Mouse (Mus musculus): Measurements from ENCODE around the gene Urm1.
"Not testable (repeated sequence)": the region's sequence is repeated elsewhere in the genome, so short reads cannot be mapped to it uniquely, and the experiment has no call there.

Urm1 gene

GRCm38 (mm10) chr2:29820025-29820817 lies at the start of gene Urm1:
TSS of gene Urm1 (plus strand) at chr2:29820075.
- in situ Hi-C loops (cut with MboI; ENCODE audit: low sequenced_read_pairs): no loop called here

- in situ Hi-C loops (cut with MboI; ENCODE audit: low sequenced_read_pairs): no loop called here
These were observed 49.7 kb upstream of the Urm1 start for GRCm38 (mm10) chr2:29770162-29770561.

GRCm38 (mm10) chr2:29771611-29772461 lies 48.0 kb upstream of the Urm1 start:
- in situ Hi-C loops (cut with MboI; ENCODE audit: low sequenced_read_pairs): no loop called here

DNA sequence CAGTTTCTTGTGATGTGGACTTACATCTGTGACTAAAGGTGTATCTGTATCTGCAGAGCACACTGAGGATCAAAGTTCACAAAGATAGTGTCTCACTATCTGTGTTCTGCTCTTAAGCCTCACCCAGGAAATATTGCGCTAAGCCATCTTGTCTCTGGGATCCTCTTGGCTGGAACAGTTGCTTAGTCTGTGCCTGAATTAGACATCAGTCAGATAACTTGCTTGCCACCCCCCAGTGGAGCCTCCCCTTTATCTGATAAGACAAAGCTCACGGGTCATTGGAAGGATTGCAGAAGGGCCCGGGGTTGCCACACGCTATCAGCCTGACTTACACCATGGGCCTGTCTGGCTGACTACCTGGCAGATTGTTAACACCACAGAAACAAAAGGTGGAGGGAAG lies 46.6 kb upstream of the Urm1 start:
- in situ Hi-C loops (cut with MboI; ENCODE audit: low sequenced_read_pairs): no loop called here

DNA sequence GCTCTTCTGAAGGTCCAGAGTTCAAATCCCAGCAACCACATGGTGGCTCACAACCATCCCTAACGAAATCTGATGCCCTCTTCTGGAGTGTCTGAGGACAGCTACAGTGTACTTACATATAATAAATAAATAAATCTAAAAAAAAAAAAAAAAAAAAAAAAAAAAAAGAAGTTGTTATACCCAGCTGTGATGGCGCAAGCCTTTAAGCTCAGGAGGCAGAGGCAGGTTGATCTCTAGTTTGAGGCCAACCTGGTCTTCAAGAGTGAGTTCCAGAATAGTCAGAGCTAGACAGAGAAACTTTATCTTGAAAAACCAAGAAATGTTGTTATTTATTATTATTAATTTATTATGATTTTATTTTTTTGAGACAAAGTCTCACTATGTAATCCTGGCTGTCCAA lies 38.6 kb upstream of the Urm1 start:
- in situ Hi-C loops (cut with MboI; ENCODE audit: low sequenced_read_pairs): not testable (repeated sequence)

GRCm38 (mm10) chr2:29784290-29784689 lies 35.6 kb upstream of the Urm1 start:
- in situ Hi-C loops (cut with MboI; ENCODE audit: low sequenced_read_pairs): no loop called here

- in situ Hi-C loops (cut with MboI; ENCODE audit: low sequenced_read_pairs): no loop called here
These were observed 32.6 kb upstream of the Urm1 start, which contains the start of gene Coq4 for GRCm38 (mm10) chr2:29787104-29787917. TSS of gene Coq4 (plus strand) at chr2:29787493.

DNA sequence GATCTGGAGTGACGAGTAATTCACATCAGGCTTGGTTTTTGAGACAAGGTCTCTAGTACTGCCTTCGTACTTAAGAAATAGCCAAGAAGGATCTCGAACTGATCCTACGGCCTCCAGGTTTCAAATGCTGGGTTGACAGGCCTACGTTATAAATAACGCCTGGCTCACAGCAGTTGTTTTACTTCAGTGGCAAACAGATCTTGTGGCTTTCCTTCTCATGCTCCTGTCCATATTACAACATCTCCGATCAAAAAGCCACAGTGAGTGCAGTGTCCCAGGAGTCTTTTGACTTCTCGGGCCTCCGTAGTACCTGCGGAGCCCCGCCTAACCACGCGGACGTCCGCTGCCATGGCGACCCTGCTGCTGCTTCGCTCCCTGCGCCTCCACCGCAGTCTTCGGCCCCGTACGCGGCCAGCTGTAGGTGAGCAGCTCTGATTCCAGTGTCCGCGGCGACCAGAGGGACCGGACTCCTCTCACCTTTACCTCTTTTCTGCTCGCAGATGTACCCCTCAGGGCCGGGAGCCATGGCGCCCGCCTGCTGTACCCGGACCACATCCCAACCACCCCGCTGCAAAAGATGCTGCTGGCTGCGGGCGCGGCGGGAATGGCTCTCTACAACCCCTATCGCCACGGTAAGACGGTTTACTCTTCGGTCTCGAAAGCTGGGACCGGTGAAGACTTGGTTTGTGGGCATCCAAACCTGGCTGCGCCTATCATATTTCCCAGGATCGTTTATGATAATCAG lies 31.8 kb upstream of the Urm1 start, which contains the start of gene Trub2:
Gene Trub2 (minus strand): TSS at position 566 of the 745 bp plus-strand sequence.
- in situ Hi-C loops (cut with MboI; ENCODE audit: low sequenced_read_pairs): no loop called here

DNA sequence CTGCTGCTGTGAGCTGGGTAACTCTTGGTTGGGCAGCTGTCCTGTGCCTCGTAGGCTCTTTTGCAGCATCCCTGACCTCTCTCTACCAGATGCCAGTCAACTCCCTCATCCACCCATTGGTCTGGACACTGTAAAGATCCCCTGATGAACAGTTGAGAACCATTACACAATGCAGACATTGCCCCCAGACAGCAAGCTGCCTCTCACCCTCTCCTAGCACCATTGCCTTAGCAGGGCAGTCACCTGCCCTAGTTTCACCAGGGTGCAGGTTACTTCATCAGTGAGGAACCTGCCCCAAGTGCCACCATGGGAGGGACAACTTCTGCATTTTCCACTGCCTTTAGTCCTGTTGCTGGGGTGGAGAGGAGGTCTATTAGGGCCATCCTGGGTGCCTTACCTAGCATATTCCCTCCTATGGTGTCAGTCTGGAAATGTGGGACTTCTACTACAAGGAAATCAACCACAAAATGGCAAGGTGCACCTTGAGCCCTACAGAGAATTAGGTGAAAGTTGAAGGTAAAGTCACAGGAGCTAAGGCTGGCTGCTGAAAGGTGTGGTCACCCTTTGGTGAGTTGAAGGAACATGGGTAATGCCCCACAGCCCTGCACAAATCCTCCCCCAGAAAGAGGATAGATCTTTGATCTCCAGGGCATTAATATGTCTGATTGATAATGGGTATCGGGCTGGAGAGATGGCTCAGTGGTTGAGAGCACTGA lies 26.9 kb upstream of the Urm1 start:
- in situ Hi-C loops (cut with MboI; ENCODE audit: low sequenced_read_pairs): no loop called here

DNA sequence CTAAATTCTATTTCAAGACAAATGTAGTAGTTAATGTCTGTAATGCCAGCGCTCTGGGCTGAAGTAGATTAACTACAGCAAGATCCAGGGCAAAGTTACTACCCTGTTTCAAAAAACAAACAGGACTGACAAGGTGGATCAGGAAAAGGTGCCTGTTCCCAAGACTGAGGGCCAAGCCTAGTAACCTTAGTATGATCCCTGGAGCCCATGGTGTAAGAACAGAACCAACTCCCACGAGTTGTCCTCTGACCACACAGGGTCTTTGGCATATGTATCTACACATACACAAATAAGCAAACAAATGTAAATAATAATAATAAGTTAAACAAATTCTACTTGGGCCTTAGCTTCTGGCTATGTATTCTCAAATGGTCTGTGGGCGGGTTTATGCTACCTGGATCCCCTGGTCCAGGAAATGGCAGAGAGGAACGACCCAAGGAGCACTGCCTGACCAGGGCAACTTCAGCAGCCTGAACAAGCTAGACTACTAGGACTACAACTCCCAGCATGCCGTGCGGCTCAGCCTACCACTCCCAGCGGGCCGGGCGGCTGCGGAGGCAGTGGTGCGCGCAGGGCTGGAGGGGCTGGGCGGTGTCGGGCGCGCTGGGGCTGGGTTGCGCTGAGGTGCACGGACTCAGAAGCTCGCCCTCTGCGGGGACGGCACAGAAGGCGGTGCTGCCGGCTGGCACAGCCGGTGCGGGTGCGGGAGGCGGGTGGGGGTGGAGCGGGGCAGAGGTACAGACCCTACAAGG lies 17.6 kb upstream of the Urm1 start, which contains the start of gene Slc27a4:
Gene Slc27a4 (plus strand): TSS at position 560 of the 752 bp plus-strand sequence.
- in situ Hi-C loops (cut with MboI; ENCODE audit: low sequenced_read_pairs): no loop called here

- in situ Hi-C loops (cut with MboI; ENCODE audit: low sequenced_read_pairs): no loop called here
These were observed 17.1 kb upstream of the Urm1 start for GRCm38 (mm10) chr2:29802827-29803201.

- in situ Hi-C loops (cut with MboI; ENCODE audit: low sequenced_read_pairs): no loop called here
These were observed 16.5 kb upstream of the Urm1 start for GRCm38 (mm10) chr2:29803400-29803831.

DNA sequence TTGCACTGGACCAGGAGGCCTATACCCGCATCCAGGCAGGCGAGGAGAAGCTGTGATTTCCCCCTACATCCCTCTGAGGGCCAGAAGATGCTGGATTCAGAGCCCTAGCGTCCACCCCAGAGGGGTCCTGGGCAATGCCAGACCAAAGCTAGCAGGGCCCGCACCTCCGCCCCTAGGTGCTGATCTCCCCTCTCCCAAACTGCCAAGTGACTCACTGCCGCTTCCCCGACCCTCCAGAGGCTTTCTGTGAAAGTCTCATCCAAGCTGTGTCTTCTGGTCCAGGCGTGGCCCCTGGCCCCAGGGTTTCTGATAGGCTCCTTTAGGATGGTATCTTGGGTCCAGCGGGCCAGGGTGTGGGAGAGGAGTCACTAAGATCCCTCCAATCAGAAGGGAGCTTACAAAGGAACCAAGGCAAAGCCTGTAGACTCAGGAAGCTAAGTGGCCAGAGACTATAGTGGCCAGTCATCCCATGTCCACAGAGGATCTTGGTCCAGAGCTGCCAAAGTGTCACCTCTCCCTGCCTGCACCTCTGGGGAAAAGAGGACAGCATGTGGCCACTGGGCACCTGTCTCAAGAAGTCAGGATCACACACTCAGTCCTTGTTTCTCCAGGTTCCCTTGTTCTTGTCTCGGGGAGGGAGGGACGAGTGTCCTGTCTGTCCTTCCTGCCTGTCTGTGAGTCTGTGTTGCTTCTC lies 4.0 kb upstream of the Urm1 start:
- in situ Hi-C loops (cut with MboI; ENCODE audit: low sequenced_read_pairs): no loop called here

DNA sequence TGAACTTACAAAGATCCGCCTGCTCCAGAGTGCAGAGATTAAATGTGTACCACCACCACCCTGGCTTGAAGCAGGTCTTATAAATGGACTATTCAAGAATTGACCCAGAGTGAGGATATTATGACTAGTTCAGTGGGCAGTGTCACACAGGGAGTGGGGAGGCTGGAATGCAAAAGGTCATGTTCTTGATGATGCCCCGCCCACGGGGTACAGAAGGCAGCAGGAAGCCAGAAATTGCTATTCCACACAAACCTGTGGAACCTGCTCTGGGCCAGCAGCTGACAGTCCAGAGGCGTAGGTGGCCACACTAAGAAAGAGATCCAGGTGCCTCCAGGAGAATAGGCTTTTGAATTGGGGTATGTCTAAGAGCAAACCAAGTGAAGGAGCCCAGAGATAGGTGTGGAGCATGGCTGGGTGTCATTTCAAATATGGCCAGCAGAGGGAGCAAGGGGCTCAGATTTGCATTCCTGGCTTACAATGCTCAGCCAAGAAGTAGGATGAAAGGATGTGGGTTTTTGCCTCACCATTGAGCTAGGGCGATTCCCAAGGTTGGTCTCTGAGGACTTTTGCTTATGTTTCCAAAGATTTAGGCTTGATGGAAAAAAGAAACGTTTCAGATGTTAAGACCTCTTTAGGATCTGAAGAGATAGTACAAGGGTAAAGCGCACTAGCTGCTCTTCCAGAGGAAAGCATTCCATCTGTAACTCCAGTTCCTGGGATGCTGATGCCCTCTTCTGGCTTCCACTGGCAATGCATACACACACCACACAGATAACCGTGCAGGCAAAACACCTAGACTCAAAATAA lies 2.2 kb upstream of the Urm1 start:
- in situ Hi-C loops (cut with MboI; ENCODE audit: low sequenced_read_pairs): no loop called here

GRCm38 (mm10) chr2:29819363-29819762 lies 512 bp upstream of the Urm1 start:
- in situ Hi-C loops (cut with MboI; ENCODE audit: low sequenced_read_pairs): no loop called here

- in situ Hi-C loops (cut with MboI; ENCODE audit: low sequenced_read_pairs): no loop called here
These were observed 6.5 kb downstream of the Urm1 start for GRCm38 (mm10) chr2:29826318-29826925.

Measured in CH12F3 (cell line).